Mouse (Mus musculus): ENCODE results near the gene Klf3.
"Not testable (repeated sequence)": the region's sequence is repeated elsewhere in the genome, so short reads cannot be mapped to it uniquely, and the experiment has no call there.

GRCm38 (mm10) chr5:64881559-64881958 lies 78.4 kb downstream of the Klf3 start:
- not testable (repeated sequence) for TF ChIP-seq CTCF, POLR2A (IDR thresholded peaks at IDR 0.05; ENCODE audit: insufficient read depth, low read depth, low read length)
